Mouse (Mus musculus) forebrain, embryonic 14.5 days (tissue): ENCODE data around the gene Csrnp3. TPM values are rescaled to one million over a fixed set of nuclear protein-coding genes. Genes with fewer than 3 reads are reported as not detected.

ENCODE experiments used
- ATAC-seq: fragments of 200-750 bp; cut with Nextera tagmentation; 2 replicates; pipeline ENCODE4 v1.8.0; 2017; ENCODE audit warnings: mild to moderate bottlenecking, moderate library complexity
- DNase-seq: peaks from one replicate; pipeline ENCODE4 v3.0.0-alpha.2; 2015; ENCODE audit warnings: low spot score
- H3K27ac ChIP-seq: fragments of 300-500 bp; sonication (generic); 2 replicates; pipeline ENCODE4 v1.5.1; 2014; ENCODE audit warnings: low read depth, mild to moderate bottlenecking, control low read depth, low read length, moderate library complexity
- H3K27me3 ChIP-seq: fragments of 300-500 bp; sonication (generic); replicated peaks from 2 replicates; pipeline ENCODE4 v1.6.1; 2014; ENCODE audit warnings: low read length, control low read depth, mixed read lengths; ENCODE audit not compliant: control insufficient read depth, insufficient read depth
- H3K36me3 ChIP-seq: fragments of 300-500 bp; sonication (generic); 2 replicates; pipeline ENCODE4 v1.6.1; 2014; ENCODE audit warnings: low read length, control low read depth; ENCODE audit not compliant: control insufficient read depth, insufficient read depth
- H3K4me1 ChIP-seq: fragments of 300-500 bp; sonication (generic); 2 replicates; pipeline ENCODE4 v1.6.1; 2014; ENCODE audit warnings: antibody characterized with exemption, low read length, control low read depth; ENCODE audit not compliant: control insufficient read depth, insufficient read depth
- H3K4me2 ChIP-seq: fragments of 300-500 bp; sonication (generic); 2 replicates; pipeline ENCODE4 v1.6.1; 2014; ENCODE audit warnings: mild to moderate bottlenecking, control low read depth, low read length
- H3K4me3 ChIP-seq: fragments of 300-500 bp; sonication (generic); 2 replicates; pipeline ENCODE4 v1.5.1; 2014; ENCODE audit warnings: low read depth, low read length, control low read depth
- H3K9ac ChIP-seq: fragments of 300-500 bp; sonication (generic); 2 replicates; pipeline ENCODE4 v1.6.1; 2014; ENCODE audit warnings: mild to moderate bottlenecking, low read length, control low read depth, moderate library complexity
- H3K9me3 ChIP-seq: fragments of 300-500 bp; sonication (generic); replicated peaks from 2 replicates; pipeline ENCODE4 v1.6.1; 2016; ENCODE audit warnings: low read length, control low read depth, mixed read lengths; ENCODE audit not compliant: control insufficient read depth
- WGBS: fragments of 180-500 bp; shearing (Covaris S2); extraction: QIAGEN DNeasy Blood & Tissue Kit; methylation state at CpG from one replicate; pipeline ENCODE4 v1.1.7; 2014; 5-methylcytosine and 5-hydroxymethylcytosine counted together
- polyA plus RNA-seq: library from polyadenylated mRNA; unstranded; fragments of >200 nt; fragmentation: Nextera tagmentation; extraction: Ambion mirVana; gene quantifications from 2 replicates; pipeline ENCODE4 v1.2.1, GENCODE M21; 2014

The Csrnp3 gene
- polyA plus RNA-seq, 1 experiment from 2014 or later = 33.0 TPM

DNA sequence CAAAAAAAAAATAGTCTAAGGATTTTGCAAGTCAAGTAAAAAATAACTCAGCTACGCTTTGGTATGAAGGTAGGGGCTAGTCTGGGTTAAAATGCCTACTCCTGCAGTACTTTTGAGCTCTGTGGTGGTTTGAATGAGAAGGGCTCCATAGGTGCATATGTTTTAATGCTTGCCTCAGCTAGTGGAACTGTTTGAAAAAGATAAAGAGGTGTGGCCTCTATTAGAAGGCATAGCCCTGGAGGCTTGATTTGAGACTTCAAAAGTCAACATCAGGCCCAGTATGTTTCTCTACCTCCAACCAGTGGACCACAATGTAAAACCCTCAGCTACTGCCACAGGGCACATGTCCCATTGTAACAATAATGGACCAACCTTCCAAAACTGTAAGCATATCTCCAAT, 16.9 kb upstream of the Csrnp3 start:
- DNase-seq (no peak), ATAC-seq (no peak)
- no peak overlapping the region for H3K4me2 ChIP-seq
- H3K27me3 ChIP-seq = no peaks in the 10 kb centered on the region
- H3K4me3 ChIP-seq = no peak overlapping the region
- H3K9ac ChIP-seq = no peak overlapping the region
- 95% methylated on average over 1 of the region's 1 CpGs for WGBS
- H3K27ac ChIP-seq = no peak overlapping the region
- H3K4me1 ChIP-seq = peaks cover 5% of the 10 kb centered on the region; the same call in 1 of the 2 replicates
- H3K9me3 ChIP-seq = no peaks in the 10 kb centered on the region
- no peaks in the 10 kb centered on the region for H3K36me3 ChIP-seq

DNA sequence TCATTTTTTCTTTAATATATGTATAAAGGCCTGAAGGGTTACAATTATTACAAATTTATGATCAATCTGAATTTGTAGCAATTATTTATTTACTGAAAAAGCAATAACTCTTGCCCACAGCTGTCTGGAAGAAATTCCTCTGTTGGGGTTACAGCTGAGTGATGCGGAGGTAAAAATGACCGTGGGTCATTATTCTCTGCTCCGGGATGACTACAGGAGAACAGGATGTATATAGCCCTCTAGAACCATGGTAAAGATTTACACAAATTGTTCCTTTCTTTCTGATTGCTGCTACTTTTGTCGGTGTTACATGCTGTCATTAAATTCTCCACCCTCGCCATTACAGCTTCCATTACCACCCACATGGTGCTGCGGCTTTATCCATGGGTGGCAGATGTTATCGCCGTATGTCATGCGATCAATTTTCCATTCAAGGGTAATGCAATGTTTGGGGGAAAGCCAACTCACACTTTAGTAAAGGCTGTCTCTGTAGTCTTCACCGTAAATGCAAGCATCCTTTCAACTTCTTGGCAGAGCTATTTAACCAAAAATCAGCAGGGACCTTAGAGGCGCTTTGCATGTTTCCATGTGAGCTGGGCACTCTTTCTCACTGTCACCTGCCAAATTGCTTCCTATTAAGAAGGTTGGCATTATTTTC, 12.7 kb upstream of the Csrnp3 start:
- ATAC-seq = peak; percentile 96
- Histone ChIP-seq H3K36me3 (no peaks in the 10 kb centered on the region), H3K4me1 (peaks cover 5% of the 10 kb centered on the region; the same call in 1 of the 2 replicates), H3K27me3 (no peaks in the 10 kb centered on the region), H3K9me3 (no peaks in the 10 kb centered on the region), H3K4me3 (no peak overlapping the region), H3K27ac (peak overlapping the region; percentile 65; the same call in 1 of the 2 replicates), H3K9ac (no peak overlapping the region), H3K4me2 (0 out of 2 replicates have a peak overlapping the region, but pooled peaks have one; percentile 23)
- peak; percentile 92 for DNase-seq
- WGBS = 41% methylated on average over 11 of the region's 11 CpGs

- H3K4me3 ChIP-seq = no peak overlapping the region
- WGBS = 45% methylated on average over 7 of the region's 7 CpGs
- no peaks in the 10 kb centered on the region for H3K27me3 ChIP-seq
- peak; percentile 66 for ATAC-seq
- H3K9ac ChIP-seq = no peak overlapping the region
- peaks cover 5% of the 10 kb centered on the region; the same call in 1 of the 2 replicates for H3K4me1 ChIP-seq
- peak overlapping the region; percentile 65; the same call in 1 of the 2 replicates for H3K27ac ChIP-seq
- DNase-seq = peak; percentile 59
- H3K36me3 ChIP-seq = no peaks in the 10 kb centered on the region
- H3K4me2 ChIP-seq = 0 out of 2 replicates have a peak overlapping the region, but pooled peaks have one; percentile 23
- H3K9me3 ChIP-seq = no peaks in the 10 kb centered on the region
Measured at GRCm38 (mm10) chr2:65833421-65833820, 12.1 kb upstream of the Csrnp3 start.

DNA sequence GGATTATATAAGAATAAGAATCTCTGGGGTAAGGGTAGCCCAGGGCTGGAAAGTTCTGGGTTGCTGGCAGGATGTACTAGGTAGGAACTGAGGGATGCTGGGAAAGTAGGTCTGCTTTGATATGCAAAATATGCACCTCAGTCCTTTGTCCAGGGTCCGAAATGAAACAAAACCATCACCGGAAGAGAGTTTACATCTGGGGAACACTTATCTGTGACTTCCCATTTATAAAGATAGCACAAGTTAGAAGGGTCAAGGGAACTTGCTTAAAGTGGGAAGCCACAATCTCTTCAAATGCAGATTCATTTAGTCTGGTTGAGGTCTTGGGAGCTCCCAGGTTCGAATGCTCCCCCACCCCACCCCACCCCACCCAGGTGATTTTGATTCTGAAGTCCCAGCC, 4.0 kb upstream of the Csrnp3 start:
- Histone ChIP-seq H3K27me3 (no peaks in the 10 kb centered on the region), H3K27ac (no peak overlapping the region), H3K36me3 (no peaks in the 10 kb centered on the region), H3K4me3 (no peak overlapping the region), H3K4me1 (no peaks in the 10 kb centered on the region; the same call in 1 of the 2 replicates), H3K4me2 (no peak overlapping the region), H3K9me3 (no peaks in the 10 kb centered on the region), H3K9ac (no peak overlapping the region)
- DNase-seq (no peak), ATAC-seq (no peak)
- WGBS = 56% methylated on average over 3 of the region's 3 CpGs

DNA sequence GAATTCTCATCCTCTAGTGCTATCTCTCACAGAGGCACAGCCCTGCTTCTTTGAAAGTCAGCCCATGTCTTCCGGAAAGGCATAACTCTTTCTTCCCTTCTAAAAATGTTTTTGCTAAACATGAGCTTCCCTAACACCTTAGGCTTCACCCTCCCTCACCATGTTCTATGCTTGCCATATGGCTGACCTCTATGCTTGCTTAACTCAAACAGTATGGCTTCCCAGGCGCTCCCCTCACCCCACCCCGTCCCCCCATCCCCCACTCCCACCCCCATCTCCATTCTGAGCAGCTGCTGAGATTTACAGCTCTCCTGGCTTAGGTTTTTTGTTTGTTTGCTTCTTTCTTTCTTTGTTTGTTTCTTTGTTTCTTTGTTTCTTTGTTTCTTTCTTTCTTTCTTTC, 3.2 kb upstream of the Csrnp3 start:
- H3K36me3 ChIP-seq = no peaks in the 10 kb centered on the region
- no peaks in the 10 kb centered on the region for H3K27me3 ChIP-seq
- H3K9me3 ChIP-seq = no peaks in the 10 kb centered on the region
- no peak overlapping the region for H3K4me2 ChIP-seq
- no peak for ATAC-seq
- WGBS = 43% methylated on average over 3 of the region's 3 CpGs
- no peaks in the 10 kb centered on the region; the same call in 1 of the 2 replicates for H3K4me1 ChIP-seq
- no peak overlapping the region for H3K4me3 ChIP-seq
- H3K9ac ChIP-seq = no peak overlapping the region
- no peak for DNase-seq
- H3K27ac ChIP-seq = no peak overlapping the region

- WGBS = 1% methylated on average over 22 of the region's 22 CpGs
- Histone ChIP-seq H3K27ac (peak overlapping the region; percentile 73), H3K36me3 (no peaks in the 10 kb centered on the region), H3K9me3 (no peaks in the 10 kb centered on the region), H3K4me2 (peak overlapping the region; percentile 62), H3K27me3 (no peaks in the 10 kb centered on the region), H3K4me3 (peak overlapping the region; percentile 51), H3K9ac (peak overlapping the region; percentile 73), H3K4me1 (peaks cover 4% of the 10 kb centered on the region; the same call in 1 of the 2 replicates)
- ATAC-seq = no peak
- peak; percentile 69 for DNase-seq
Measured at GRCm38 (mm10) chr2:65846000-65846755, 611 bp downstream of the Csrnp3 start.

DNA sequence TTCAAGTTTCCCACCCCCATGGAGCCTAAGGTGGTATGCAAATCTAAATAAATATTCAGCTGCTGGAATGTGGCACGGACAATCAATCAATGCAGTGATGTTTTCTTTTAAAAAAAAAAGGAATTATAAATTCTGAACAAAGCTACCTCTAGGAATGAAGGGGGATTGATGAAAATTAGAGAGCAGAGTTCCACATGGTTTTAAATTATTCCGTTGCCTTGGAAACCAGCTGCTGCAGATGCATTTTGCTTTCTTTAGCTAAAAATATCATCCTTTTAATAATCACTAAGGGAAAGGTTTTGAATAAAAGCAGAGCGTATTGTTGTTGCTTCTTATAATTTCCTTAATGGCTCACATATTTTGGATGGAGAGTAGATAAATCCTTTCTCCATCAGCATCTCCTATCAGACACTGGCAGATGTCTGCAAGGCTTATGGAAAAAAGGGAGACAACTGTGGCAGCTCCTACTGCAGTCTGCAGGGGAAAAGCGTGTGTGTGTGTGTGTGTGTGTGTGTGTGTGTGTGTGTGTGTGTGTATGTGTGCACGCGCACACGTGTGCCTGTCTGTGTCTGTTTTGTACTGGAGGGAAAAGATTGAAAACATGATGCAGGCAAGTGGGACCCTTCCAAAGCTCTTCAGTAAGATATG, 2.0 kb downstream of the Csrnp3 start:
- peak overlapping the region; percentile 51 for H3K4me3 ChIP-seq
- DNase-seq = peak; percentile 88
- ATAC-seq = peak; percentile 76
- no peaks in the 10 kb centered on the region for H3K27me3 ChIP-seq
- H3K9me3 ChIP-seq = no peaks in the 10 kb centered on the region
- no peaks in the 10 kb centered on the region for H3K36me3 ChIP-seq
- WGBS = 22% methylated on average over 7 of the region's 7 CpGs
- H3K27ac ChIP-seq = peak overlapping the region; percentile 65; the same call in 1 of the 2 replicates
- H3K4me1 ChIP-seq = peaks cover 9% of the 10 kb centered on the region; the same call in 1 of the 2 replicates
- H3K4me2 ChIP-seq = peak overlapping the region; percentile 62
- H3K9ac ChIP-seq = peak overlapping the region; percentile 49; the same call in 1 of the 2 replicates

- Histone ChIP-seq H3K4me2 (peak overlapping the region; percentile 62), H3K9ac (peak overlapping the region; percentile 32; the same call in 1 of the 2 replicates), H3K4me1 (peaks cover 9% of the 10 kb centered on the region; the same call in 1 of the 2 replicates), H3K36me3 (no peaks in the 10 kb centered on the region), H3K27ac (peak overlapping the region; percentile 44; the same call in 1 of the 2 replicates), H3K27me3 (no peaks in the 10 kb centered on the region), H3K9me3 (no peaks in the 10 kb centered on the region), H3K4me3 (peak overlapping the region; percentile 22)
- DNase-seq (peak; percentile 43), ATAC-seq (no peak)
- WGBS = 36% methylated on average over 8 of the region's 8 CpGs
Measured at GRCm38 (mm10) chr2:65848706-65849105, 3.1 kb downstream of the Csrnp3 start.
